Mouse (Mus musculus) heart, adult 2 months (tissue): Measurements from ENCODE around the gene Slc22a21. TPM values are rescaled to one million over a fixed set of nuclear protein-coding genes. Genes with fewer than 3 reads are reported as not detected.

ENCODE experiments used
- DNase-seq, 2 experiments: peaks; one replicate each; pipeline ENCODE4 v3.0.0; 2021
- H3K27ac ChIP-seq: fragments of 200-600 bp; 2 replicates; pipeline ENCODE4 v1.8.1; 2022
- H3K27me3 ChIP-seq: fragments of 200-500 bp; 2 replicates; pipeline ENCODE4 v1.6.1; 2012; ENCODE audit warnings: mild to moderate bottlenecking, low read length, inconsistent platforms, mixed read lengths; ENCODE audit not compliant: control insufficient read depth, insufficient read depth
- H3K36me3 ChIP-seq: fragments of 200-500 bp; 2 replicates; pipeline ENCODE4 v1.6.1; 2012; ENCODE audit warnings: low read length, inconsistent platforms; ENCODE audit not compliant: control insufficient read depth, insufficient read depth
- H3K4me1 ChIP-seq: fragments of 200-500 bp; 2 replicates; pipeline ENCODE4 v1.6.1; 2011; ENCODE audit warnings: low read length; ENCODE audit not compliant: control insufficient read depth, insufficient read depth
- H3K4me3 ChIP-seq: fragments of 200-600 bp; 2 replicates; pipeline ENCODE4 v1.8.1; 2022
- H3K79me2 ChIP-seq: fragments of 200-500 bp; replicated peaks from 2 replicates; pipeline ENCODE4 v1.6.1; 2012; ENCODE audit warnings: mild to moderate bottlenecking, inconsistent platforms, low read length, moderate library complexity, mixed read lengths; ENCODE audit not compliant: control insufficient read depth, insufficient read depth
- H3K9ac ChIP-seq: fragments of 200-500 bp; 2 replicates; pipeline ENCODE4 v1.6.1; 2012; ENCODE audit warnings: low read depth, mild to moderate bottlenecking, control low read depth, inconsistent platforms, low read length, mixed read lengths
- CTCF ChIP-seq: fragments of 200-600 bp; IDR thresholded peaks from 2 replicates; pipeline ENCODE4 v1.8.1; 2022; ENCODE audit warnings: antibody characterized with exemption, mild to moderate bottlenecking, moderate library complexity
- EP300 ChIP-seq: fragments of 200-500 bp; IDR thresholded peaks from 2 replicates; pipeline ENCODE4 v1.6.1; 2011; ENCODE audit warnings: low read depth, low read length, control low read depth; ENCODE audit not compliant: insufficient read depth
- POLR2A ChIP-seq: fragments of 200-500 bp; IDR thresholded peaks from 2 replicates; pipeline ENCODE4 v1.6.1; 2011; ENCODE audit warnings: mild to moderate bottlenecking, low read depth, low read length, control low read depth; ENCODE audit not compliant: insufficient read depth
- WGBS: fragments of 180-500 bp; shearing (Covaris S2); methylation state at CpG from one replicate; pipeline ENCODE4 v1.1.7; 2018; 5-methylcytosine and 5-hydroxymethylcytosine counted together
- intact Hi-C: fragments of 180-260 bp; cut with DNase I; formaldehyde crosslinking; loops from one replicate; pipeline ENCODE4 v1.15.1; 2025
- polyA plus RNA-seq: library from polyadenylated mRNA; depleted of rRNA; stranded (reverse); fragments of >200 nt; gene quantifications from 2 replicates; pipeline ENCODE4 v1.2.3, GENCODE M21; 2012
- total RNA-seq, 2 experiments: library from RNA; stranded (reverse); gene quantifications; 2 replicates each; pipeline ENCODE4 v1.2.3; 2021

Slc22a21 gene
- total and polyA plus RNA-seq, 3 experiments, result 0.61 to 1.5 (median 1.3) TPM

GRCm38 (mm10) chr11:54021396-54022093 is 41.4 kb upstream of the Slc22a21 start:
- intact Hi-C loops, result no loop called here
- no peak for TF ChIP-seq EP300
- no peak for TF ChIP-seq POLR2A
- no peak for TF ChIP-seq CTCF
- Histone ChIP-seq H3K36me3 (no peaks in the 10 kb centered on the region), H3K9ac (no peak overlapping the region), H3K4me1 (no peaks in the 10 kb centered on the region), H3K4me3 (no peak overlapping the region), H3K27ac (no peak overlapping the region), H3K27me3 (no peaks in the 10 kb centered on the region), H3K79me2 (no peaks in the 10 kb centered on the region)
- DNase-seq, result no peak
- WGBS, result 93% methylated on average over 5 of the region's 5 CpGs

DNA sequence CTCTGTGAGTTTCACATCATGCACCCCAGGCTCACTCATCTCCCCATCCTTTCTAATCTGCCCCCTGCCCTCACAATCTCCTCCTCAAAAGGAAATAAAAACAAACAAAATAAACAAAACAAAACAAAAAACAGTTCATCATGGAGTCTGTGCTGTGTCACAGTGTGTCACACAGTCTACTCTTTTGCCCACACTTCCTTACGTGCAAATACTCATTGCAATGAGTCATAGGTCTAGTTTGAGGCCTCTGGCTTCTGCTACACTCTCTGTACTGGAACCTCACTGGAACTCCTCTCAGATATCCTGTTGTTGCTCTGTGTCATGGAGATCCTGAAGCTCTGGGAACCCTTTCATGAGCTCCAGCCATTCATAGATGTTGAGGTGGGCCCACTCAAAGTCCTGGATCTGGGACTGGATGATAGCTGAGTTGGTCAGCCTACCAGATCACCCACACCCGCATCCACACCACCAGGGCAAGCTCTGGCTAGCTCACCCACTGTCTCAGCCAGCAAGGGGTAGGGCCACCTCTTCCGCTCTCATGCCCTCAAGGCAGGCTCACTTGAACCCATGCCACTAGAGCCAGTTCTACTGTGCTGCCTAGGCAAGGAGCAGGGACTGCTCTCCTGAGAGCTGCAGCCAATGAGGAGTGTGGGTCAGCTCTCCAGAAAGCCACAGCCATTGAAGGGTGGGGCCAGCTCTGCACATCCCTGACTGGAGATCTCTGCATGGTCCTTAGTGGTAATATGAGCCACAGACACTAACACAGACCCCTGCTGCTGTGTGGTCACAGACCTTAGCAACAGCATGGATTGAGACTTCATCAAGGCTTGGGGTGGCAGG is 39.0 kb upstream of the Slc22a21 start:
- intact Hi-C loops, result no loop called here
- H3K79me2 ChIP-seq, result no peaks in the 10 kb centered on the region
- WGBS, result 77% methylated on average over 3 of the region's 3 CpGs
- H3K27me3 ChIP-seq, result no peaks in the 10 kb centered on the region
- H3K4me3 ChIP-seq, result no peak overlapping the region
- DNase-seq, result no peak
- no peaks in the 10 kb centered on the region for H3K4me1 ChIP-seq
- no peak overlapping the region for H3K27ac ChIP-seq
- no peaks in the 10 kb centered on the region for H3K36me3 ChIP-seq
- no peak for TF ChIP-seq CTCF
- TF ChIP-seq POLR2A, result no peak
- no peak overlapping the region for H3K9ac ChIP-seq

- Histone ChIP-seq H3K36me3 (no peaks in the 10 kb centered on the region), H3K4me3 (no peak overlapping the region), H3K4me1 (no peaks in the 10 kb centered on the region), H3K79me2 (no peaks in the 10 kb centered on the region), H3K9ac (no peak overlapping the region), H3K27ac (no peak overlapping the region), H3K27me3 (no peaks in the 10 kb centered on the region)
- intact Hi-C loops, result no loop called here
- TF ChIP-seq EP300, result no peak
- no peak for TF ChIP-seq CTCF
- TF ChIP-seq POLR2A, result no peak
- WGBS, result 66% methylated on average over 4 of the region's 4 CpGs
- no peak for DNase-seq
Observed at GRCm38 (mm10) chr11:54017596-54017995, 37.5 kb upstream of the Slc22a21 start.

DNA sequence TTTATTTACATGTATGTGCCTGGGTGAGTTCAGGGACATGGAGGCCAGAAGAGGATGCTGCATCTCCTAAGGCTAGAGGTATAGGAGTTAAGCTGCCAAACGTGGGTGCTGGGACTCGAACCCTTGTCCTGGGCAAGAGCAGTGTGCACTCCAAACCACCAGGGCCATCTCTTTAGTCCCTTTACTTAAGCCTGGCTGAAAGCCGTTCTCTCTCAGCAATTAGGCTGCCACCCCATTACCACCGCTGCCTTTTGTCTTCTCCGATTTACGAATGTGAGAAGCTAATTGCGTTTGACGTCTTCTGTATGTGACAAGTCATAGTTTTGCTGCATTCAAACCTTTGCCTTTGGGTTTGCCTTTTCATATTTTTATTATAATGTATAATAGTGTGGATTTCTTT is 35.9 kb upstream of the Slc22a21 start:
- no peak for TF ChIP-seq POLR2A
- no peak for TF ChIP-seq CTCF
- TF ChIP-seq EP300, result no peak
- H3K27me3 ChIP-seq, result no peaks in the 10 kb centered on the region
- no peaks in the 10 kb centered on the region for H3K36me3 ChIP-seq
- H3K4me1 ChIP-seq, result no peaks in the 10 kb centered on the region
- intact Hi-C loops, result no loop called here
- no peak overlapping the region for H3K27ac ChIP-seq
- H3K4me3 ChIP-seq, result no peak overlapping the region
- 81% methylated on average over 8 of the region's 8 CpGs for WGBS
- no peak overlapping the region for H3K9ac ChIP-seq
- no peak for DNase-seq
- H3K79me2 ChIP-seq, result no peaks in the 10 kb centered on the region

DNA sequence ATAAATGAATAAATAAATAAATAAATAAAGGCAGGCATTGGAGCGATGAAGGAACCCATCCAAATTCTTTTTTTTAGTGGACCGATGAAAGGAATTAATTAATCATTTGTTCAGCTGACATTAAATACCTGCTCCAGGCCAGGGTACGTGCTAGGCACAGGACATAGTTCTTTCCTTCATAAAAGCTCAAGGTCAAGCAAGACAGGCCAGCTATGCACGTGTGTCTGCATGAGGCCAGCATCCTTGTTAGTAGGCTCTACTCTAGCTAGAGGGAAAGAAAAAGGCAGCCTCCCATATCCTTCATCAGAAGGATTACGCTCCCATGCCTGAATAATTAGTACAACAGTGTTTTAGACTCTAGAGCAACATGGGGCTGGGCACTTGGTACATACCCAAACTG is 32.8 kb upstream of the Slc22a21 start:
- intact Hi-C loops, result no loop called here
- DNase-seq, result no peak
- no peaks in the 10 kb centered on the region for H3K36me3 ChIP-seq
- no peaks in the 10 kb centered on the region for H3K4me1 ChIP-seq
- H3K27ac ChIP-seq, result no peak overlapping the region
- H3K27me3 ChIP-seq, result no peaks in the 10 kb centered on the region
- TF ChIP-seq POLR2A (no peak), CTCF (no peak)
- 86% methylated on average over 5 of the region's 5 CpGs for WGBS
- no peak overlapping the region for H3K4me3 ChIP-seq
- no peak overlapping the region for H3K9ac ChIP-seq
- H3K79me2 ChIP-seq, result no peaks in the 10 kb centered on the region

- H3K27ac ChIP-seq, result no peak overlapping the region
- H3K4me3 ChIP-seq, result no peak overlapping the region
- intact Hi-C loops, result no loop called here
- no peaks in the 10 kb centered on the region for H3K79me2 ChIP-seq
- no peaks in the 10 kb centered on the region for H3K27me3 ChIP-seq
- H3K36me3 ChIP-seq, result no peaks in the 10 kb centered on the region
- WGBS, result 87% methylated on average over 2 of the region's 2 CpGs
- no peak overlapping the region for H3K9ac ChIP-seq
- DNase-seq, result no peak
- TF ChIP-seq EP300 (no peak), POLR2A (no peak), CTCF (no peak)
- H3K4me1 ChIP-seq, result peaks cover 6% of the 10 kb centered on the region; the same call in 1 of the 2 replicates
Observed at GRCm38 (mm10) chr11:54011255-54011654, 31.1 kb upstream of the Slc22a21 start.
